Mouse (Mus musculus) intestine, embryonic 15.5 days (tissue): ENCODE results near the gene Hist1h2be. TPM values are rescaled to one million over a fixed set of nuclear protein-coding genes. Genes with fewer than 3 reads are reported as not detected.
"Not testable (repeated sequence)": the region's sequence is repeated elsewhere in the genome, so short reads cannot be mapped to it uniquely, and the experiment has no call there.

Experiments
- ATAC-seq: fragments of 200-750 bp; cut with Nextera tagmentation; 2 replicates; pipeline ENCODE4 v1.8.0; 2017; ENCODE audit warnings: moderate TSS enrichment, moderate library complexity
- H3K27ac ChIP-seq: fragments of 300-500 bp; sonication (generic); 2 replicates; pipeline ENCODE4 v1.5.1; 2015; ENCODE audit warnings: mild to moderate bottlenecking, inconsistent platforms
- H3K27me3 ChIP-seq: fragments of 300-500 bp; sonication (generic); replicated peaks from 2 replicates; pipeline ENCODE4 v1.6.1; 2015; ENCODE audit warnings: inconsistent platforms
- H3K36me3 ChIP-seq: fragments of 300-500 bp; sonication (generic); 2 replicates; pipeline ENCODE4 v1.6.1; 2015; ENCODE audit warnings: inconsistent platforms
- H3K4me1 ChIP-seq: fragments of 300-500 bp; sonication (generic); replicated peaks from 2 replicates; pipeline ENCODE4 v1.6.1; 2015; ENCODE audit warnings: inconsistent platforms
- H3K4me2 ChIP-seq: fragments of 300-500 bp; sonication (generic); replicated peaks from 2 replicates; pipeline ENCODE4 v1.6.1; 2015; ENCODE audit warnings: mild to moderate bottlenecking, inconsistent platforms
- H3K4me3 ChIP-seq: fragments of 300-500 bp; sonication (generic); replicated peaks from 2 replicates; pipeline ENCODE4 v1.5.1; 2015; ENCODE audit warnings: inconsistent platforms
- H3K9ac ChIP-seq: fragments of 300-500 bp; sonication (generic); 2 replicates; pipeline ENCODE4 v1.6.1; 2015; ENCODE audit warnings: inconsistent platforms
- H3K9me3 ChIP-seq: fragments of 300-500 bp; sonication (generic); 2 replicates; pipeline ENCODE4 v1.6.1; 2016; ENCODE audit warnings: inconsistent platforms
- WGBS: fragments of 180-500 bp; shearing (Covaris S2); methylation state at CpG from one replicate; pipeline ENCODE4 v1.1.7; 2015; 5-methylcytosine and 5-hydroxymethylcytosine counted together
- polyA plus RNA-seq: library from polyadenylated mRNA; unstranded; fragments of >200 nt; fragmentation: Nextera tagmentation; extraction: Ambion mirVana; gene quantifications from 2 replicates; pipeline ENCODE4 v1.2.1, GENCODE M21; 2015

The Hist1h2be gene
- polyA plus RNA-seq, 1 experiment from 2014 or later: 1.6 TPM

GRCm38 (mm10) chr13:23575864-23576313 lies 45.0 kb downstream of the Hist1h2be start:
- not testable (repeated sequence) for ATAC-seq, H3K36me3 ChIP-seq, H3K27me3 ChIP-seq, H3K4me1 ChIP-seq, H3K9me3 ChIP-seq
- H3K4me3 ChIP-seq: peak overlapping the region; percentile 42
- peak overlapping the region; percentile 65 for H3K9ac ChIP-seq
- peak overlapping the region; percentile 84 for H3K27ac ChIP-seq
- 0% methylated on average over 20 of the region's 40 CpGs for WGBS
- peak overlapping the region; percentile 69 for H3K4me2 ChIP-seq

GRCm38 (mm10) chr13:23575271-23575851 lies 45.6 kb downstream of the Hist1h2be start, which contains the start of gene Hist1h3d:
Gene Hist1h3d, plus strand, starts transcription at chr13:23575763.
- Histone ChIP-seq H3K4me3 (peak within 1 kb of the TSS; percentile 42), H3K27me3 (no peaks in the 10 kb centered on the region), H3K4me1 (no peaks in the 10 kb centered on the region), H3K9me3 (no peaks in the 10 kb centered on the region), H3K36me3 (no peaks in the 10 kb centered on the region), H3K4me2 (peak within 1 kb of the TSS; percentile 69), H3K9ac (peak within 1 kb of the TSS; percentile 65), H3K27ac (peak within 1 kb of the TSS; percentile 84)
- under 1% methylated on average over 18 of the region's 18 CpGs for WGBS
- peak; percentile 61 for ATAC-seq

GRCm38 (mm10) chr13:23574546-23575170 lies 46.3 kb downstream of the Hist1h2be start:
- not testable (repeated sequence) for H3K4me3 ChIP-seq, H3K36me3 ChIP-seq, H3K4me1 ChIP-seq, ATAC-seq, H3K9me3 ChIP-seq, H3K27me3 ChIP-seq
- peak overlapping the region; percentile 52 for H3K4me2 ChIP-seq
- H3K9ac ChIP-seq: 0 out of 2 replicates have a peak overlapping the region, but pooled peaks have one; percentile 41
- H3K27ac ChIP-seq: peak overlapping the region; percentile 81; the same call in 1 of the 2 replicates
- WGBS: 2% methylated on average over 12 of the region's 39 CpGs

GRCm38 (mm10) chr13:23573898-23574524 lies 46.9 kb downstream of the Hist1h2be start, which contains the start of the genes Hist1h2bf and Hist1h2ad:
Gene Hist1h2bf, minus strand, starts transcription at chr13:23574196.
Gene Hist1h2ad, plus strand, starts transcription at chr13:23574381.
- peak within 1 kb of the TSS; percentile 93 for H3K27ac ChIP-seq

GRCm38 (mm10) chr13:23573034-23573897 lies 47.7 kb downstream of the Hist1h2be start:
- H3K4me3 ChIP-seq: peak overlapping the region; percentile 42
- H3K4me1 ChIP-seq, H3K27me3 ChIP-seq, H3K9me3 ChIP-seq, H3K36me3 ChIP-seq, ATAC-seq: not testable (repeated sequence)
- peak overlapping the region; percentile 56 for H3K9ac ChIP-seq
- 8% methylated on average over 20 of the region's 20 CpGs for WGBS
- peak overlapping the region; percentile 93 for H3K27ac ChIP-seq
- peak overlapping the region; percentile 66 for H3K4me2 ChIP-seq

More at GRCm38 (mm10) chr13:23573898-23574524, 46.9 kb downstream of the Hist1h2be start, which contains the start of the genes Hist1h2bf and Hist1h2ad:
- not testable (repeated sequence) for H3K27me3 ChIP-seq, H3K9me3 ChIP-seq, H3K4me1 ChIP-seq, H3K36me3 ChIP-seq
- Histone ChIP-seq H3K4me2 (peak within 1 kb of the TSS; percentile 66), H3K4me3 (peak within 1 kb of the TSS; percentile 42), H3K9ac (peak within 1 kb of the TSS; percentile 56)
- ATAC-seq: peak; percentile 89
- under 1% methylated on average over 36 of the region's 42 CpGs for WGBS

- Histone ChIP-seq H3K27me3 (no peaks in the 10 kb centered on the region), H3K4me3 (peak overlapping the region; percentile 42), H3K4me1 (0 out of 2 replicates have a peak, but pooled peaks cover 3% of the 10 kb centered on the region), H3K9ac (peak overlapping the region; percentile 56), H3K4me2 (peak overlapping the region; percentile 66), H3K36me3 (no peaks in the 10 kb centered on the region), H3K27ac (peak overlapping the region; percentile 93), H3K9me3 (no peaks in the 10 kb centered on the region)
- ATAC-seq: no peak
- WGBS: 27% methylated on average over 2 of the region's 2 CpGs
These were observed 48.5 kb downstream of the Hist1h2be start for GRCm38 (mm10) chr13:23572218-23573033.

- not testable (repeated sequence) for H3K27me3 ChIP-seq, ATAC-seq, H3K4me1 ChIP-seq, H3K36me3 ChIP-seq, H3K9me3 ChIP-seq
- peak overlapping the region; percentile 42 for H3K4me3 ChIP-seq
- H3K9ac ChIP-seq: peak overlapping the region; percentile 56
- peak overlapping the region; percentile 66 for H3K4me2 ChIP-seq
- peak overlapping the region; percentile 93 for H3K27ac ChIP-seq
- under 1% methylated on average over 18 of the region's 34 CpGs for WGBS
These were observed 49.3 kb downstream of the Hist1h2be start for GRCm38 (mm10) chr13:23571504-23572217.

GRCm38 (mm10) chr13:23571022-23571503 lies 49.9 kb downstream of the Hist1h2be start, which contains the start of the genes Hist1h2ae and Hist1h2bg:
Gene Hist1h2ae, minus strand, starts transcription at chr13:23571220.
Gene Hist1h2bg, plus strand, starts transcription at chr13:23571396.
- H3K27ac ChIP-seq: peak within 1 kb of the TSS; percentile 94
- H3K9me3 ChIP-seq: no peaks in the 10 kb centered on the region
- H3K4me1 ChIP-seq: 0 out of 2 replicates have a peak, but pooled peaks cover 3% of the 10 kb centered on the region
- peak within 1 kb of the TSS; percentile 56 for H3K9ac ChIP-seq
- H3K4me2 ChIP-seq: peak within 1 kb of the TSS; percentile 66
- ATAC-seq: peak; percentile 92
- under 1% methylated on average over 18 of the region's 18 CpGs for WGBS
- H3K36me3 ChIP-seq: no peaks in the 10 kb centered on the region
- peak within 1 kb of the TSS; percentile 42 for H3K4me3 ChIP-seq
- no peaks in the 10 kb centered on the region for H3K27me3 ChIP-seq

GRCm38 (mm10) chr13:23570261-23571021 lies 50.5 kb downstream of the Hist1h2be start:
- not testable (repeated sequence) for H3K27me3 ChIP-seq, ATAC-seq, H3K9ac ChIP-seq, H3K36me3 ChIP-seq, H3K9me3 ChIP-seq, H3K4me1 ChIP-seq
- Histone ChIP-seq H3K27ac (peak overlapping the region; percentile 94), H3K4me3 (peak overlapping the region; percentile 37), H3K4me2 (peak overlapping the region; percentile 66)
- 3% methylated on average over 27 of the region's 41 CpGs for WGBS

GRCm38 (mm10) chr13:23564482-23564881 lies 56.4 kb downstream of the Hist1h2be start:
- Histone ChIP-seq H3K27ac (no peak overlapping the region), H3K4me1 (no peaks in the 10 kb centered on the region), H3K27me3 (no peaks in the 10 kb centered on the region), H3K4me2 (no peak overlapping the region), H3K9ac (no peak overlapping the region), H3K36me3 (no peaks in the 10 kb centered on the region), H3K9me3 (no peaks in the 10 kb centered on the region), H3K4me3 (no peak overlapping the region)
- WGBS: 83% methylated on average over 2 of the region's 2 CpGs
- ATAC-seq: no peak
